Mouse (Mus musculus): ENCODE measurements at regions not wholly inside any gene's neighbourhood (a gene's known extent, or its start where the extent isn't known, plus 50 kb on each side); places are given as distances from the start of the nearest gene placed in this dataset.

- TF ChIP-seq EP300 (IDR thresholded peaks at IDR 0.05) (no peak), CTCF (IDR thresholded peaks at IDR 0.05) (no peak)
Observed at GRCm38 (mm10) chr17:79768080-79768479, 53.2 kb upstream of the Cyp1b1 start.
